Mouse (Mus musculus) left cerebral cortex, postnatal 4 days (tissue): ENCODE measurements around the gene 1700092M07Rik. TPM values are rescaled to one million over a fixed set of nuclear protein-coding genes. Genes with fewer than 3 reads are reported as not detected.
A peak's percentile ranks its signal among the peaks of the same experiment; 100 is the strongest.
"Not testable (repeated sequence)": the region's sequence is repeated elsewhere in the genome, so short reads cannot be mapped to it uniquely, and the experiment has no call there.

Source experiments
- DNase-seq: peaks from one replicate; pipeline ENCODE4 v3.0.0-alpha.2; 2022
- intact Hi-C: fragments of 180-260 bp; cut with DNase I; formaldehyde crosslinking; loops from one replicate; pipeline ENCODE4 v1.15.1; 2025
- total RNA-seq, 2 experiments: library from RNA; stranded (reverse); gene quantifications; 2 replicates each; pipeline ENCODE4 v1.2.3; 2021

1700092M07Rik gene
- total RNA-seq, 2 experiments from 2014 or later = 2.7 to 2.8 TPM

- intact Hi-C loops = no loop called here
- DNase-seq = no peak
Measured at GRCm38 (mm10) chr19:8715868-8716766, 24.4 kb upstream of the 1700092M07Rik start.

GRCm38 (mm10) chr19:8716767-8717475, 23.6 kb upstream of the 1700092M07Rik start:
- no peak for DNase-seq
- intact Hi-C loops = no loop called here

- peak; percentile 52 for DNase-seq
- intact Hi-C loops = no loop called here
Measured at GRCm38 (mm10) chr19:8718357-8718756, 22.2 kb upstream of the 1700092M07Rik start.

- intact Hi-C loops, DNase-seq: not testable (repeated sequence)
Measured at GRCm38 (mm10) chr19:8719037-8719436, 21.5 kb upstream of the 1700092M07Rik start.

- no peak for DNase-seq
- intact Hi-C loops = no loop called here
Measured at GRCm38 (mm10) chr19:8721378-8721777, 19.1 kb upstream of the 1700092M07Rik start.

GRCm38 (mm10) chr19:8722021-8722420, 18.5 kb upstream of the 1700092M07Rik start:
- intact Hi-C loops = no loop called here
- no peak for DNase-seq

GRCm38 (mm10) chr19:8722559-8722906, 18.0 kb upstream of the 1700092M07Rik start:
- DNase-seq = no peak
- intact Hi-C loops = no loop called here

GRCm38 (mm10) chr19:8722907-8723573, 17.5 kb upstream of the 1700092M07Rik start, which contains the start of gene Slc3a2:
Gene Slc3a2 (minus strand): TSS chr19:8723369.
- intact Hi-C loops = no loop called here

GRCm38 (mm10) chr19:8723574-8724346, 16.8 kb upstream of the 1700092M07Rik start:
- no peak for DNase-seq
- intact Hi-C loops = no loop called here

More at GRCm38 (mm10) chr19:8722907-8723573, 17.5 kb upstream of the 1700092M07Rik start, which contains the start of gene Slc3a2:
- DNase-seq = peak; percentile 98

GRCm38 (mm10) chr19:8724392-8724791, 16.1 kb upstream of the 1700092M07Rik start:
- intact Hi-C loops = no loop called here
- no peak for DNase-seq

GRCm38 (mm10) chr19:8725081-8725613, 15.4 kb upstream of the 1700092M07Rik start:
- DNase-seq = no peak
- intact Hi-C loops = no loop called here

GRCm38 (mm10) chr19:8726609-8727390, 13.7 kb upstream of the 1700092M07Rik start:
- DNase-seq = no peak
- intact Hi-C loops = no loop called here

- intact Hi-C loops = no loop called here
- no peak for DNase-seq
Measured at GRCm38 (mm10) chr19:8727495-8728114, 12.9 kb upstream of the 1700092M07Rik start.

GRCm38 (mm10) chr19:8728335-8729099, 12.0 kb upstream of the 1700092M07Rik start:
- DNase-seq, intact Hi-C loops: not testable (repeated sequence)

GRCm38 (mm10) chr19:8734334-8734733, 6.2 kb upstream of the 1700092M07Rik start:
- DNase-seq = no peak
- intact Hi-C loops = no loop called here

GRCm38 (mm10) chr19:8735389-8736159, 4.9 kb upstream of the 1700092M07Rik start, which contains the start of gene Wdr74:
Gene Wdr74 (plus strand): TSS chr19:8735827.
- peak; percentile 93 for DNase-seq
- intact Hi-C loops = no loop called here

GRCm38 (mm10) chr19:8736160-8736467, 4.4 kb upstream of the 1700092M07Rik start:
- intact Hi-C loops = no loop called here
- DNase-seq = no peak
